Mouse (Mus musculus): ENCODE results near the gene Dner. TPM values are rescaled to one million over a fixed set of nuclear protein-coding genes. Genes with fewer than 3 reads are reported as not detected.

The Dner gene
- polyA plus RNA-seq (2012; rRNA removed) = 1.1 and 3.0 TPM in 2 replicates

DNA sequence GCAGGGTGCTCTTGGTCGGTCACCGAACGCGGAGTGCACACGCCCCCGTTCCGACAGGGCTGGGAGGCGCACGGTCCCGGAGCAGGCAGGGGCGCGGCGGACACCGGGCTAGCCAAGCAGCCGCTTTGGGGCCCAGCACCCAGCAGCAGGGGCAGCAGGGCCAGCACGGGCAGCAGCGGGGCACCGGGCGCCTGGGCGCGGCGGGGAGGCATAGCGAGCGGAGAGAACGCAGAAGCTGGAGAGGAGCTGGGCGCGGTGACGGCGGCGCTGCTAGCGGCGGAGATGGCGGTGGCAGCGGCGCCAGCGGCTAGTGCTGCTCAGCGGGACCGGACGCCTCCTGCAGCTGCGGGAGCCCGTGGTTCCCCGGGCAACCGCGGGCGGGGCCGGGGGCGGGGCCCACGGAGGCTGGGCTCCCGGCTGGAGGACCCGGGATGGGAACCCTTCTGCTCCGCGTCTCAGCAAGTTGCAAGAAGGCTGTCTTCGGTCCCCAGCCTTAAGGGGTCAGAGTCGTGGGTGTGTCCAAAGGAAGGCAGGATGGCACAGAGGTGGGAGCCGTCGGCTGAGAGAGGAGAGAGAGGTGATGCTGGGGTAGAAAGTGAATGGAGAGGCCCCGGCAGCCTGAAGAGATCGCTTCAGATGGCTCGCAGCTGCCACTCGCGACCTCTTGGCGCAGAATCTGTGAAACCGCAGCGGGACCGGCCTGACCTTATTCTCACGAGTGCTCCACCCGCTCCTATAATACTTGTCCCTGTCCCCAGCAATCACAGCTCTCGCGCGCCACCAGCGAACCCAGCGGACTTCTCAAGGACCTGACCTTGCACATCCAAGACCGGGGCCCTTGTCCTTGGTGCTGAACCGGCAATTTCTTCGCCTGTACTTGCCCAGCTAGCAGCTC lies at the start of gene Dner:
TSS of gene Dner (minus strand) at position 705 of the 895 bp plus-strand sequence.

DNA sequence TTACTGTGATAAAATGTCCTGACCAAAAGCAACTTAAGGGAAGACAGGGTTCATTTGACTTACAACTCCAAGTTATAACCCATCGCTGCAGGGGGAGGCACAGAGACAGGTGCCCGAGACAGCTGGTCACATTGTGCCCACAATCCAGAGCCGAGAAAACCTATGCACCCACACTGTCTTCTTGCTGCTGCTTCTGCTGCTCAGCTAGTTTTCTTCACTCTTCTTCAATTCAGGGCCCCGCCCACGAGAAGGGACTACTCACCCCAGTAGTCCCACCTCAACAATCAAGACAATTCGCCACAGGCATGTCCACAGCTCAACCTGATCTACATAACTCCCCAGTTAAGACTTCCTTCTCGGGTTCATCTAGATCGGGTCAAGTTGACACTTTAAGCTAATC lies 332.1 kb downstream of the Dner start, which contains the start of gene Pid1:
TSS of gene Pid1 (minus strand) at position 214 of the 400 bp plus-strand sequence.

Other genes starting within 250 kb of the Dner start
- 0.84 and 1.2 TPM in 2 replicates for gene Fbxo36, start 143.6 kb upstream of the Dner start, polyA plus RNA-seq (2012; rRNA removed)
- gene Trip12, start 144.3 kb upstream of the Dner start, polyA plus RNA-seq (2012; rRNA removed) = 1.6 and 3.0 TPM in 2 replicates
- 0.03 and 0.04 TPM in 2 replicates for gene Slc16a14, start 238.9 kb upstream of the Dner start, polyA plus RNA-seq (2012; rRNA removed)